Mouse (Mus musculus): ENCODE data around the gene Olfr221. TPM values are rescaled to one million over a fixed set of nuclear protein-coding genes. Genes with fewer than 3 reads are reported as not detected.

Gene Olfr221
- polyA plus RNA-seq, 1 experiment, result not detected

- Histone ChIP-seq H3K36me3 (replicated peaks; ENCODE audit: low read length) (peaks cover 20% of the 10 kb centered on the region), H3K4me1 (peaks cover 81% of the 10 kb centered on the region), H3K4me3 (replicated peaks) (peak overlapping the region; percentile 95), H3K27me3 (replicated peaks) (no peaks in the 10 kb centered on the region), H3K9me3 (no peaks in the 10 kb centered on the region)
- TF ChIP-seq FLI1 (IDR thresholded peaks at IDR 0.05; ENCODE audit: low read length) (no peak), GATA1 (IDR thresholded peaks at IDR 0.05; ENCODE audit: borderline replicate concordance, low read length) (no peak)
Measured at GRCm38 (mm10) chr14:52014271-52014760, 27.9 kb downstream of the Olfr221 start.

GRCm38 (mm10) chr14:52013771-52014219 is 28.5 kb downstream of the Olfr221 start:
- no peak for TF ChIP-seq GATA1 (IDR thresholded peaks at IDR 0.05; ENCODE audit: borderline replicate concordance, low read length)
- no peak for TF ChIP-seq FLI1 (IDR thresholded peaks at IDR 0.05; ENCODE audit: low read length)
- no peaks in the 10 kb centered on the region for H3K27me3 ChIP-seq (replicated peaks)
- H3K36me3 ChIP-seq (replicated peaks; ENCODE audit: low read length), result peaks cover 26% of the 10 kb centered on the region
- no peaks in the 10 kb centered on the region for H3K9me3 ChIP-seq
- peaks cover 81% of the 10 kb centered on the region for H3K4me1 ChIP-seq
- peak overlapping the region; percentile 95 for H3K4me3 ChIP-seq (replicated peaks)

- Histone ChIP-seq H3K36me3 (replicated peaks; ENCODE audit: low read length) (peaks cover 27% of the 10 kb centered on the region), H3K4me1 (peaks cover 81% of the 10 kb centered on the region), H3K27me3 (replicated peaks) (no peaks in the 10 kb centered on the region), H3K4me3 (replicated peaks) (peak overlapping the region; percentile 95), H3K9me3 (no peaks in the 10 kb centered on the region)
- TF ChIP-seq FLI1 (IDR thresholded peaks at IDR 0.05; ENCODE audit: low read length) (no peak), GATA1 (IDR thresholded peaks at IDR 0.05; ENCODE audit: borderline replicate concordance, low read length) (no peak)
Measured at GRCm38 (mm10) chr14:52013021-52013610, 29.1 kb downstream of the Olfr221 start.

GRCm38 (mm10) chr14:52012553-52012952 is 29.7 kb downstream of the Olfr221 start:
- H3K4me1 ChIP-seq, result peaks cover 77% of the 10 kb centered on the region
- H3K36me3 ChIP-seq (replicated peaks; ENCODE audit: low read length), result peaks cover 27% of the 10 kb centered on the region
- H3K4me3 ChIP-seq (replicated peaks), result no peak overlapping the region
- H3K9me3 ChIP-seq, result no peaks in the 10 kb centered on the region
- no peak for TF ChIP-seq FLI1 (IDR thresholded peaks at IDR 0.05; ENCODE audit: low read length)
- TF ChIP-seq GATA1 (IDR thresholded peaks at IDR 0.05; ENCODE audit: borderline replicate concordance, low read length), result no peak
- no peaks in the 10 kb centered on the region for H3K27me3 ChIP-seq (replicated peaks)

- H3K4me1 ChIP-seq, result peaks cover 75% of the 10 kb centered on the region
- peaks cover 30% of the 10 kb centered on the region for H3K36me3 ChIP-seq (replicated peaks; ENCODE audit: low read length)
- H3K4me3 ChIP-seq (replicated peaks), result no peak overlapping the region
- no peaks in the 10 kb centered on the region for H3K27me3 ChIP-seq (replicated peaks)
- H3K9me3 ChIP-seq, result no peaks in the 10 kb centered on the region
- TF ChIP-seq GATA1 (IDR thresholded peaks at IDR 0.05; ENCODE audit: borderline replicate concordance, low read length) (no peak), FLI1 (IDR thresholded peaks at IDR 0.05; ENCODE audit: low read length) (no peak)
Measured at GRCm38 (mm10) chr14:52012085-52012484, 30.2 kb downstream of the Olfr221 start.

- TF ChIP-seq GATA1 (IDR thresholded peaks at IDR 0.05; ENCODE audit: borderline replicate concordance, low read length), result no peak
- no peak for TF ChIP-seq FLI1 (IDR thresholded peaks at IDR 0.05; ENCODE audit: low read length)
- no peaks in the 10 kb centered on the region for H3K9me3 ChIP-seq
- peaks cover 71% of the 10 kb centered on the region for H3K4me1 ChIP-seq
- no peaks in the 10 kb centered on the region for H3K27me3 ChIP-seq (replicated peaks)
- H3K36me3 ChIP-seq (replicated peaks; ENCODE audit: low read length), result peaks cover 30% of the 10 kb centered on the region
- H3K4me3 ChIP-seq (replicated peaks), result no peak overlapping the region
Measured at GRCm38 (mm10) chr14:52011683-52012082, 30.6 kb downstream of the Olfr221 start.

- Histone ChIP-seq H3K36me3 (replicated peaks; ENCODE audit: low read length) (peaks cover 40% of the 10 kb centered on the region), H3K27me3 (replicated peaks) (no peaks in the 10 kb centered on the region), H3K4me1 (peaks cover 68% of the 10 kb centered on the region)
Measured at GRCm38 (mm10) chr14:52010446-52011111, 31.7 kb downstream of the Olfr221 start.

GRCm38 (mm10) chr14:52009841-52010240 is 32.4 kb downstream of the Olfr221 start:
- Histone ChIP-seq H3K27me3 (replicated peaks) (no peaks in the 10 kb centered on the region), H3K4me1 (peaks cover 71% of the 10 kb centered on the region), H3K36me3 (replicated peaks; ENCODE audit: low read length) (peaks cover 47% of the 10 kb centered on the region), H3K4me3 (replicated peaks) (no peak overlapping the region), H3K9me3 (no peaks in the 10 kb centered on the region)
- TF ChIP-seq FLI1 (IDR thresholded peaks at IDR 0.05; ENCODE audit: low read length) (no peak), GATA1 (IDR thresholded peaks at IDR 0.05; ENCODE audit: borderline replicate concordance, low read length) (no peak)

More at GRCm38 (mm10) chr14:52010446-52011111, 31.7 kb downstream of the Olfr221 start:
- TF ChIP-seq GATA1 (IDR thresholded peaks at IDR 0.05; ENCODE audit: borderline replicate concordance, low read length) (no peak), FLI1 (IDR thresholded peaks at IDR 0.05; ENCODE audit: low read length) (no peak)
- H3K4me3 ChIP-seq (replicated peaks), result no peak overlapping the region
- H3K9me3 ChIP-seq, result no peaks in the 10 kb centered on the region

- Histone ChIP-seq H3K4me1 (peaks cover 76% of the 10 kb centered on the region), H3K4me3 (replicated peaks) (no peak overlapping the region), H3K36me3 (replicated peaks; ENCODE audit: low read length) (peaks cover 52% of the 10 kb centered on the region), H3K9me3 (no peaks in the 10 kb centered on the region), H3K27me3 (replicated peaks) (no peaks in the 10 kb centered on the region)
- TF ChIP-seq GATA1 (IDR thresholded peaks at IDR 0.05; ENCODE audit: borderline replicate concordance, low read length) (no peak), FLI1 (IDR thresholded peaks at IDR 0.05; ENCODE audit: low read length) (no peak)
Measured at GRCm38 (mm10) chr14:52009361-52009760, 32.9 kb downstream of the Olfr221 start.

Measured in megakaryocyte, embryonic 14.5 days (primary cell).